Mouse (Mus musculus): ENCODE results near the gene Bcl7c. TPM values are rescaled to one million over a fixed set of nuclear protein-coding genes. Genes with fewer than 3 reads are reported as not detected.

Bcl7c gene
- polyA plus RNA-seq, 1 experiment, result 69.0 TPM

- H3K27me3 ChIP-seq (ENCODE audit: control insufficient read depth, insufficient read depth, low read length), result no peaks in the 10 kb centered on the region
- H3K4me3 ChIP-seq (ENCODE audit: control insufficient read depth, low read depth, low read length), result no peak overlapping the region
- no peaks in the 10 kb centered on the region for H3K36me3 ChIP-seq (ENCODE audit: control insufficient read depth, insufficient read depth, low read length)
- TF ChIP-seq CTCF (IDR thresholded peaks at IDR 0.05; ENCODE audit: control insufficient read depth, insufficient read depth, insufficient replicate concordance, low read depth, low read length), result no peak
- no peak for TF ChIP-seq POLR2A (IDR thresholded peaks at IDR 0.05; ENCODE audit: control insufficient read depth, low read depth, low read length)
- no peak overlapping the region for H3K27ac ChIP-seq (ENCODE audit: control insufficient read depth, insufficient read depth, low read depth, low read length)
- no peaks in the 10 kb centered on the region for H3K4me1 ChIP-seq (ENCODE audit: control insufficient read depth, insufficient read depth, low read length)
Measured at GRCm38 (mm10) chr7:127680541-127680940, 28.2 kb downstream of the Bcl7c start.

- TF ChIP-seq POLR2A (IDR thresholded peaks at IDR 0.05; ENCODE audit: control insufficient read depth, low read depth, low read length), result no peak
- TF ChIP-seq CTCF (IDR thresholded peaks at IDR 0.05; ENCODE audit: control insufficient read depth, insufficient read depth, insufficient replicate concordance, low read depth, low read length), result no peak
- no peak overlapping the region for H3K27ac ChIP-seq (ENCODE audit: control insufficient read depth, insufficient read depth, low read depth, low read length)
- H3K36me3 ChIP-seq (ENCODE audit: control insufficient read depth, insufficient read depth, low read length), result no peaks in the 10 kb centered on the region
- no peak overlapping the region for H3K4me3 ChIP-seq (ENCODE audit: control insufficient read depth, low read depth, low read length)
- H3K4me1 ChIP-seq (ENCODE audit: control insufficient read depth, insufficient read depth, low read length), result no peaks in the 10 kb centered on the region
- no peaks in the 10 kb centered on the region for H3K27me3 ChIP-seq (ENCODE audit: control insufficient read depth, insufficient read depth, low read length)
Measured at GRCm38 (mm10) chr7:127678811-127679210, 29.9 kb downstream of the Bcl7c start.

GRCm38 (mm10) chr7:127677609-127678008 is 31.1 kb downstream of the Bcl7c start:
- H3K4me1 ChIP-seq (ENCODE audit: control insufficient read depth, insufficient read depth, low read length), result no peaks in the 10 kb centered on the region
- H3K27ac ChIP-seq (ENCODE audit: control insufficient read depth, insufficient read depth, low read depth, low read length), result no peak overlapping the region
- no peaks in the 10 kb centered on the region for H3K27me3 ChIP-seq (ENCODE audit: control insufficient read depth, insufficient read depth, low read length)
- H3K36me3 ChIP-seq (ENCODE audit: control insufficient read depth, insufficient read depth, low read length), result no peaks in the 10 kb centered on the region
- TF ChIP-seq POLR2A (IDR thresholded peaks at IDR 0.05; ENCODE audit: control insufficient read depth, low read depth, low read length), result no peak
- no peak for TF ChIP-seq CTCF (IDR thresholded peaks at IDR 0.05; ENCODE audit: control insufficient read depth, insufficient read depth, insufficient replicate concordance, low read depth, low read length)
- no peak overlapping the region for H3K4me3 ChIP-seq (ENCODE audit: control insufficient read depth, low read depth, low read length)

- Histone ChIP-seq H3K27me3 (ENCODE audit: control insufficient read depth, insufficient read depth, low read length) (no peaks in the 10 kb centered on the region), H3K4me3 (ENCODE audit: control insufficient read depth, low read depth, low read length) (no peak overlapping the region), H3K4me1 (ENCODE audit: control insufficient read depth, insufficient read depth, low read length) (no peaks in the 10 kb centered on the region), H3K36me3 (ENCODE audit: control insufficient read depth, insufficient read depth, low read length) (no peaks in the 10 kb centered on the region), H3K27ac (ENCODE audit: control insufficient read depth, insufficient read depth, low read depth, low read length) (no peak overlapping the region)
- TF ChIP-seq POLR2A (IDR thresholded peaks at IDR 0.05; ENCODE audit: control insufficient read depth, low read depth, low read length), result no peak
- peak; percentile 89 for TF ChIP-seq CTCF (IDR thresholded peaks at IDR 0.05; ENCODE audit: control insufficient read depth, insufficient read depth, insufficient replicate concordance, low read depth, low read length)
Measured at GRCm38 (mm10) chr7:127677077-127677476, 31.7 kb downstream of the Bcl7c start.

- Histone ChIP-seq H3K27ac (ENCODE audit: control insufficient read depth, insufficient read depth, low read depth, low read length) (no peak overlapping the region), H3K4me3 (ENCODE audit: control insufficient read depth, low read depth, low read length) (no peak overlapping the region), H3K4me1 (ENCODE audit: control insufficient read depth, insufficient read depth, low read length) (no peaks in the 10 kb centered on the region), H3K36me3 (ENCODE audit: control insufficient read depth, insufficient read depth, low read length) (no peaks in the 10 kb centered on the region), H3K27me3 (ENCODE audit: control insufficient read depth, insufficient read depth, low read length) (no peaks in the 10 kb centered on the region)
- TF ChIP-seq CTCF (IDR thresholded peaks at IDR 0.05; ENCODE audit: control insufficient read depth, insufficient read depth, insufficient replicate concordance, low read depth, low read length), result no peak
- TF ChIP-seq POLR2A (IDR thresholded peaks at IDR 0.05; ENCODE audit: control insufficient read depth, low read depth, low read length), result no peak
Measured at GRCm38 (mm10) chr7:127675391-127675811, 33.3 kb downstream of the Bcl7c start.

DNA sequence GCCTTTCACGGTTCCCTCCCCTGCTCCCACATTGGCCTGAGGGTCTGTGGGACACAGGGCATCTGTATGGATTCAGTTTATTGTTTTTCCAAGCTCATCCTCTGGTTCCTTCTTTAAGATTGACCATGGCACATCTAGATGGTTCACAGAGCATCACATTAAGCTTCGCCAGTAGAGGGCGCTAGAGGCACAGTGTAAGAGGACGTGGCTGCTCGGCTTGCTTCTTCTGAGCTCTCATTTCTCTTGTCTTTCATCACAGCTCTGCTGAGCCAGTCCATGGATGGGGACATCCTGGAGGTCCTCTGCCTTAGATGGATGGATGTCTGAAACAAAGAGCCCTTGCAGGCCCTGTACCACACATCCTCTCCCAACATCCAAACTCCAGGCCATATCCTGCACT is 33.8 kb downstream of the Bcl7c start:
- no peaks in the 10 kb centered on the region for H3K4me1 ChIP-seq (ENCODE audit: control insufficient read depth, insufficient read depth, low read length)
- no peak overlapping the region for H3K4me3 ChIP-seq (ENCODE audit: control insufficient read depth, low read depth, low read length)
- H3K36me3 ChIP-seq (ENCODE audit: control insufficient read depth, insufficient read depth, low read length), result no peaks in the 10 kb centered on the region
- no peak overlapping the region for H3K27ac ChIP-seq (ENCODE audit: control insufficient read depth, insufficient read depth, low read depth, low read length)
- no peak for TF ChIP-seq POLR2A (IDR thresholded peaks at IDR 0.05; ENCODE audit: control insufficient read depth, low read depth, low read length)
- TF ChIP-seq CTCF (IDR thresholded peaks at IDR 0.05; ENCODE audit: control insufficient read depth, insufficient read depth, insufficient replicate concordance, low read depth, low read length), result peak; percentile 95; the same call in 1 of the 2 replicates
- no peaks in the 10 kb centered on the region for H3K27me3 ChIP-seq (ENCODE audit: control insufficient read depth, insufficient read depth, low read length)

DNA sequence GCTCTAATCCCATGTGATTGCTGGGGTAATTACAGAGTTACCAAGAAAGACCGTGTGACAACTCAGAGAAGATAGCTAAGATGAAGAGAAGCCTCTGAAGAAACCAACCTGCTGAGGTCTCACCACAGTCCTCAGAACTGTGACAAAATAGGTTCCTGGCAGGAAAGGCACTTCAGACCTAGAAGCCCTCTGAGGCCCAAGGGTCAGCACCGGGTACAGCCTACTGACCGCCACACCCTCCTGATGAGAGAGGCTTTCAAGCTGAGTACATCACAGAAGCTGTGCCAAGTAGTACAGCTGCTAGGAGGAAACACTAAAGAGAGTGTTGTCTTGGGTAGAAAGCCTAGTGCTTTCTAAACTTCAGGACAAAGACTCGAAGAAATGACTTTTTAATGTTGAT is 36.0 kb downstream of the Bcl7c start:
- no peak for TF ChIP-seq POLR2A (IDR thresholded peaks at IDR 0.05; ENCODE audit: control insufficient read depth, low read depth, low read length)
- TF ChIP-seq CTCF (IDR thresholded peaks at IDR 0.05; ENCODE audit: control insufficient read depth, insufficient read depth, insufficient replicate concordance, low read depth, low read length), result no peak
- H3K4me3 ChIP-seq (ENCODE audit: control insufficient read depth, low read depth, low read length), result no peak overlapping the region
- H3K4me1 ChIP-seq (ENCODE audit: control insufficient read depth, insufficient read depth, low read length), result no peaks in the 10 kb centered on the region
- no peaks in the 10 kb centered on the region for H3K36me3 ChIP-seq (ENCODE audit: control insufficient read depth, insufficient read depth, low read length)
- H3K27me3 ChIP-seq (ENCODE audit: control insufficient read depth, insufficient read depth, low read length), result no peaks in the 10 kb centered on the region
- H3K27ac ChIP-seq (ENCODE audit: control insufficient read depth, insufficient read depth, low read depth, low read length), result no peak overlapping the region

Data from testis, adult 2 months (tissue).